Mouse (Mus musculus): ENCODE measurements around the gene Ncapd2.

Gene Ncapd2

GRCm38 (mm10) chr6:125191332-125192015 lies at the start of gene Ncapd2, which contains the start of gene Mrpl51:
Gene Ncapd2, minus strand, starts transcription at chr6:125191701.
Gene Mrpl51, plus strand, starts transcription at chr6:125191801.
- in situ Hi-C loops (cut with MboI, MseI), result no loop called here

DNA sequence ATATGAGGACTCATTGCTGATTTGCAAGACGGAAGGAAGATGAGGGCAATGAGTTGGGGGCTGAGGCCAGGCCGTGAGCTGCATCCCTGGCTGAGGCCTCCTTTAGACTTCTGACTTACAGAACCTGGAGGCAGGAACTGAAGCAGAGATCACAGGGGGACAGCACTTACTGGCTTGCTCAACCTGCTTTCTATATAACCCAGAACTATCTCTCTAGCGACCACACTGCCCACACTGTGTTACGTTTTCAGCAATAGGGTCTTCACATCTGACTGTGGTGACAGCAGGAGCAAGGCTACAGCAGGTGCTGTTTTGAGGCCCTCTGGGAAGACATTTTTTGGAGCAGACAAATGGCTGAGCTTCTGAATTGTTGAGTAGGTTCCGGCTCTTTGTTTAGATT lies 49.1 kb upstream of the Ncapd2 start:
- in situ Hi-C loops (cut with MboI, MseI), result no loop called here

GRCm38 (mm10) chr6:125239547-125239946 lies 48.0 kb upstream of the Ncapd2 start:
- in situ Hi-C loops (cut with MboI, MseI), result no loop called here

DNA sequence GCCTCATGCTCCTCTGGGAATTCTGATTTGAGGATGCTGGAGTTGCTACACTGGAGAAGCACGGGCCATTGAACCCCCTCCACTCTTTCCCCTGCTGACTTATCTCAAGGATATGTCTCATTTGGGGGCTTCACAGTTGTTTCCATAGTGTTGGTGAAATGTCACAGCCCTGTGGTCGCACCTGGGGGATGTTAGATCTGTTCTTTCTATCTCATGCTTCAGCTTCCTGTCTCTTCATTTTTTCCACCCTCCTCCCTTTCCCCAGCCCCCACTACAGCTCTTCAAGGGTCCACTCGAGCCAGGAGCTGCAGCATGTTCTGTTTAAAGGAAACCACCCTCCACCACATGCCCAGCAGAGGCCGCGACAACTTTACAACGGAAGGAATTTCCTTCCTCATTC lies 46.9 kb upstream of the Ncapd2 start:
- in situ Hi-C loops (cut with MboI, MseI), result no loop called here

DNA sequence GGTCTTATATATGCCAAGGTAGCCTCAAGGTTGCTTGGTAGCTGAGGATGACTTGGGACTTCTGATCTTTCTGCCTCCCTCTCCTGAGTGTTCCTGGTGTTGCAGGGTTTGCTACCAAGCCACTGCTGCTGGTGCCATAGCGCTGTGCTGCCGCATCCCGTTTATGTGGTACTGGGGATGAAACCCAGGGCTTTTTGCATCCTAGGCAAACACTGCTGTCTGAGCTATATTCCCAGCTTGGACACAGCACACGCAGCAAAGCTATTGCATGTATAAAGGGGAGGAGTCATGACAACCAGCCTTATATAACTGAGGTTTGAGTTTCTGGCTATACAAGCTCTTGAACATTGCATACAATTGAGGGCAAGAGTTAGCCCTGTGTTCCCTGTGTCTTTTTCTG lies 45.9 kb upstream of the Ncapd2 start:
- in situ Hi-C loops (cut with MboI, MseI), result no loop called here

DNA sequence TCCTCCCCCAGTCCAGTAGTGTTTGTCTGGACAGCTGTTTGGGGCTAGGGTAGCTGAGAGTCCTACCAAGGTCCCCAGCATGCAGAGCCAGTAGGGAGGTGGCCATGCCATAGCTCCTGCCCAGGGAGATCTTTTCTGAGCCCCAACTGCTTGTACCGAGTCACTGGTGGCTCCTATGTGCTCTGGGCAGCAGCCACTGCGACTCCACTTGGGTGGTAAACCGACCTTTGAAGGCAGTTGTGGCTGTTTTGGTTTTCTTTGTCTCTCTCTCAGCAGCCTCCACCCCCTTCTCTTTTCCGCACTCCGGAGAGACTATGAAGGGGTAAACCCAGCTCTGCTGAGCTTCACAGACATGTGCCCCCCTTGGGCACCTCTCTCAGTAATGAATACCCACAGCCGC lies 45.3 kb upstream of the Ncapd2 start, which contains the start of gene Cd27:
Gene Cd27, minus strand, starts transcription at position 229 of the 400 bp plus-strand sequence.
- in situ Hi-C loops (cut with MboI, MseI), result no loop called here

DNA sequence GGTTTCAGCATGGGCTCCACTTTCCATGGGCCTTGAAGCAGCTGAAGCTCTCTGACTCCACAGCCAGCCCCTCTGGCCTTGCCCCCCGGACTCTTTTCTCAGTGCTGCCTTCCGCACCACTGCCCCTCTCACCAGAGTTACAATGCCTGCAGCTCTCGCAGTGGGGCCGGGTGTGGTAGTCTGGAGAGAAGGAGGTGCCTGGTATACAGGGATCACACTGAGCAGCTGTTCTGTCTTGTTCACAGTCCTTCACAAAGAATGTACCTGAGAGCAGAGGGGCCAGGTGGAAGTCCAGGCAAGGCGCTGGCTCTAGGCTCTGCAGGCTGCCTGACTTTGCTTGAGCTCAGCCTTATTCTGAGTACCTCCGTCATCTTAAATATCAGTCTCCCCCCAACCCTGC lies 44.8 kb upstream of the Ncapd2 start:
- in situ Hi-C loops (cut with MboI, MseI), result no loop called here

- in situ Hi-C loops (cut with MboI, MseI), result no loop called here
Measured at GRCm38 (mm10) chr6:125234520-125234828, 43.0 kb upstream of the Ncapd2 start.

- in situ Hi-C loops (cut with MboI, MseI), result no loop called here
Measured at GRCm38 (mm10) chr6:125233816-125234519, 42.5 kb upstream of the Ncapd2 start.

- in situ Hi-C loops (cut with MboI, MseI), result no loop called here
Measured at GRCm38 (mm10) chr6:125232516-125232915, 41.0 kb upstream of the Ncapd2 start.

DNA sequence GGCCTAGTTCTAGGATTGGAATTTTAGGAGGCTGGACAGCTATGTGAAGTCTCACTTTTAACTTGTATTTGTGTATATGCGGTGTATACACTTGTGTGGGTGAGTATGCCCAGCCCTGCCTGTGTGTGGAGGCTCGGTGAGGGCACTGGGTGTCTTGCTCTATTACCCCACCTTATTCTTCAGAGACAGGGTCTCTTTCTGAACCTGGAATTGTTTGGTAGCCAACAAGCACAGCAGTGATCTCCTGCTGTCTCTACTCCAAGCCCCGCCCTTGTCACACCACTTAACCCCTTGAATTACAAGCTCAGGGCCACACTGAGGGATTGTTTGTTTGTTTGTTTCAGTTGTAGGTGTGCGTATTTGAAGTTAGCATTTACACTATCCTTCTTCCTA lies 40.5 kb upstream of the Ncapd2 start:
- in situ Hi-C loops (cut with MboI, MseI), result no loop called here

- in situ Hi-C loops (cut with MboI, MseI), result no loop called here
Measured at GRCm38 (mm10) chr6:125231117-125232044, 39.9 kb upstream of the Ncapd2 start, which contains the start of gene Tapbpl. Gene Tapbpl, minus strand, starts transcription at chr6:125231860.

DNA sequence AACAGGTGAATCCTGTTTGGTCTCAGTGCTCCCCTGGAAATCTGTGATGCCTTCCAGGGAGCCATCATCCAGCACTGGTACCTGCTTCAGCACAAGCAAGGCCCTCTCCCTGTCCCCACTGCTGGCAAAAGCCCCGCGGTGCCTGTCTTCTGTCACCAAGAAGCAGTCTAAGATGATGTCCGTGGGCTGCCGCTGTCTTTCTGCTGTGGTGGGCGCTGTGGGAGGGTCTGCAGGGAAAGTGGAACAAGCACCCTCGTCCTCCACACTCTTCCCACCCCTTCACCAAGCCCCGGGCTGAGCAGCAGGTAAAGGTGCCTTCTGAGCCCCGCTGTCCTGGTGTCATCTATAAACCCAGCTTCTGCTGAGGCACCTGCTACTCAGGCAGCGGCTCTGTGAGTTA lies 39.1 kb upstream of the Ncapd2 start:
- in situ Hi-C loops (cut with MboI, MseI), result no loop called here

GRCm38 (mm10) chr6:125225518-125226115 lies 34.1 kb upstream of the Ncapd2 start:
- in situ Hi-C loops (cut with MboI, MseI), result loop anchor here (5.0 kb wide), 1 partner anchor 37 kb away; no protein-coding TSS in a partner anchor

GRCm38 (mm10) chr6:125222577-125222976 lies 31.1 kb upstream of the Ncapd2 start:
- in situ Hi-C loops (cut with MboI, MseI), result no loop called here

GRCm38 (mm10) chr6:125222146-125222545 lies 30.6 kb upstream of the Ncapd2 start:
- in situ Hi-C loops (cut with MboI, MseI), result no loop called here

GRCm38 (mm10) chr6:125221115-125221745 lies 29.7 kb upstream of the Ncapd2 start:
- in situ Hi-C loops (cut with MboI, MseI), result no loop called here

GRCm38 (mm10) chr6:125218963-125219362 lies 27.5 kb upstream of the Ncapd2 start:
- in situ Hi-C loops (cut with MboI, MseI), result no loop called here

DNA sequence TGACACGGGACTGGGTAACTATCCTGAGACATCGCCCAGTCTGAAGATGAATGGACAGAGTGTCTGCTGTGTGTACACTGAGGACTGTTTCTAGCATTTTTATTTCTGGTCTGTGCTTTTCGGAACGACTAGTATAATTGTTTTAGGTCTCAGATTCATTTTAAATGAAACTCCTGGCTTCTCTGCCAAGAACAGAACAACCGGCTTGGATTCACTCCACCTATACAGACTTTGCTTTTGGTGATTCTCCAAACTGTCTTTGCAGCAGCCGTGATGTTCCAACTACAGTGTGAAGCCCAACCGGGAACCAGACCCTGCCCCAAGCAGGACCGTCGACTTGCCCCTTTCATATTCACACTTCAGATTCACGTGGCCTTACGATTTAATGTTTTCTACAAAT lies 26.4 kb upstream of the Ncapd2 start:
- in situ Hi-C loops (cut with MboI, MseI), result no loop called here

- in situ Hi-C loops (cut with MboI, MseI), result no loop called here
Measured at GRCm38 (mm10) chr6:125216898-125217297, 25.4 kb upstream of the Ncapd2 start.

Measured in regulatory T cell (primary cell).